Mouse (Mus musculus): ENCODE measurements at regions not wholly inside any gene's neighbourhood (a gene's known extent, or its start where the extent isn't known, plus 50 kb on each side); places are given as distances from the start of the nearest gene placed in this dataset.

GRCm38 (mm10) chr12:20233871-20234307 is 279.6 kb downstream of the Gm21863 start:
- WGBS, result 78% methylated on average over 25 of the region's 25 CpGs

More at GRCm38 (mm10) chr12:20233871-20234307, 279.6 kb downstream of the Gm21863 start:
- Histone ChIP-seq H3K79me2 (replicated peaks; ENCODE audit: control insufficient read depth, insufficient read depth, low read length) (no peaks in the 10 kb centered on the region), H3K9ac (ENCODE audit: low read depth, low read length) (no peak overlapping the region), H3K4me3 (no peak overlapping the region), H3K27ac (no peak overlapping the region), H3K36me3 (ENCODE audit: control insufficient read depth, insufficient read depth, low read length) (no peaks in the 10 kb centered on the region), H3K4me1 (ENCODE audit: control insufficient read depth, insufficient read depth, low read length) (no peaks in the 10 kb centered on the region), H3K27me3 (ENCODE audit: control insufficient read depth, insufficient read depth, low read length) (no peaks in the 10 kb centered on the region)
- intact Hi-C loops (cut with DNase I), result no loop called here
- peak; percentile 4 to 27 for DNase-seq
- no peak for TF ChIP-seq CTCF (IDR thresholded peaks at IDR 0.05)
- no peak for TF ChIP-seq POLR2A (IDR thresholded peaks at IDR 0.05; ENCODE audit: insufficient read depth, low read depth, low read length)
- no peak for TF ChIP-seq EP300 (IDR thresholded peaks at IDR 0.05; ENCODE audit: insufficient read depth, low read depth, low read length)

Measured in heart, adult 2 months (tissue).